Mouse (Mus musculus): ENCODE measurements around the gene Has1. TPM values are rescaled to one million over a fixed set of nuclear protein-coding genes. Genes with fewer than 3 reads are reported as not detected.
A peak's percentile ranks its signal among the peaks of the same experiment; 100 is the strongest.

The Has1 gene
- total RNA-seq (2021): under 1 TPM; 0.81 to 0.82 TPM
- long read RNA-seq, experiment 1, partial matches to known transcripts: 1 of 1 reads
- long read RNA-seq, experiment 1, other reads (novel, unspliced or antisense): 0 of 1 reads
- long read RNA-seq, experiment 2, partial matches to known transcripts: 2 of 2 reads
- long read RNA-seq, experiment 2, other reads (novel, unspliced or antisense): 0 of 2 reads

- no peak for TF ChIP-seq CTCF (IDR thresholded peaks at IDR 0.05)
- intact Hi-C loops (cut with DNase I): no loop called here
- Histone ChIP-seq H3K27ac (no peak within 1 kb of the TSS), H3K4me3 (no peak within 1 kb of the TSS)
- DNase-seq (ENCODE audit: extremely low spot score in 1 of 2, low spot score in 2 of 2): no peak
Measured at GRCm38 (mm10) chr17:17855064-17855838, at the start of gene Has1. TSS of gene Has1 (minus strand) at chr17:17855205.

- intact Hi-C loops (cut with DNase I): no loop called here
- DNase-seq (ENCODE audit: extremely low spot score in 1 of 2, low spot score in 2 of 2): no peak
- no peak for TF ChIP-seq CTCF (IDR thresholded peaks at IDR 0.05)
- Histone ChIP-seq H3K27ac (no peak overlapping the region), H3K4me3 (no peak overlapping the region)
Measured at GRCm38 (mm10) chr17:17900768-17901167, 45.8 kb upstream of the Has1 start.

GRCm38 (mm10) chr17:17899268-17899667 is 44.3 kb upstream of the Has1 start:
- peak; percentile 59 for TF ChIP-seq CTCF (IDR thresholded peaks at IDR 0.05)
- H3K4me3 ChIP-seq: no peak overlapping the region
- no peak for DNase-seq (ENCODE audit: extremely low spot score in 1 of 2, low spot score in 2 of 2)
- intact Hi-C loops (cut with DNase I): loop anchor here (5.0 kb wide), 1 partner anchor 52 kb away; no protein-coding TSS in a partner anchor
- H3K27ac ChIP-seq: no peak overlapping the region

GRCm38 (mm10) chr17:17896039-17896438 is 41.0 kb upstream of the Has1 start:
- intact Hi-C loops (cut with DNase I): loop anchor here (1.0 to 5.0 kb wide), 2 partner anchors 49 to 130 kb away; no protein-coding TSS in a partner anchor
- peak; percentile 83 for TF ChIP-seq CTCF (IDR thresholded peaks at IDR 0.05)
- H3K27ac ChIP-seq: no peak overlapping the region
- H3K4me3 ChIP-seq: no peak overlapping the region
- DNase-seq (ENCODE audit: extremely low spot score in 1 of 2, low spot score in 2 of 2): peak in 1 of 2 experiments; percentile 22

GRCm38 (mm10) chr17:17889732-17890425 is 34.9 kb upstream of the Has1 start:
- H3K27ac ChIP-seq: no peak overlapping the region
- intact Hi-C loops (cut with DNase I): no loop called here
- H3K4me3 ChIP-seq: no peak overlapping the region
- no peak for TF ChIP-seq CTCF (IDR thresholded peaks at IDR 0.05)
- no peak for DNase-seq (ENCODE audit: extremely low spot score in 1 of 2, low spot score in 2 of 2)

- Histone ChIP-seq H3K4me3 (no peak within 1 kb of the TSS), H3K27ac (no peak within 1 kb of the TSS)
- no peak for DNase-seq (ENCODE audit: extremely low spot score in 1 of 2, low spot score in 2 of 2)
- no peak for TF ChIP-seq CTCF (IDR thresholded peaks at IDR 0.05)
- intact Hi-C loops (cut with DNase I): no loop called here
Measured at GRCm38 (mm10) chr17:17887774-17888248, 32.8 kb upstream of the Has1 start, which contains the start of the genes Fpr2 and Fpr3. TSS of gene Fpr2 (plus strand) at chr17:17887824. TSS of gene Fpr3 (plus strand) at chr17:17887852.

- intact Hi-C loops (cut with DNase I): no loop called here
- Histone ChIP-seq H3K27ac (no peak within 1 kb of the TSS), H3K4me3 (no peak within 1 kb of the TSS)
- DNase-seq (ENCODE audit: extremely low spot score in 1 of 2, low spot score in 2 of 2): no peak
- TF ChIP-seq CTCF (IDR thresholded peaks at IDR 0.05): no peak
Measured at GRCm38 (mm10) chr17:17883840-17884239, 28.8 kb upstream of the Has1 start, which contains the start of gene Fpr1. TSS of gene Fpr1 (minus strand) at chr17:17883940.

- Histone ChIP-seq H3K4me3 (no peak overlapping the region), H3K27ac (no peak overlapping the region)
- no peak for DNase-seq (ENCODE audit: extremely low spot score in 1 of 2, low spot score in 2 of 2)
- intact Hi-C loops (cut with DNase I): no loop called here
- TF ChIP-seq CTCF (IDR thresholded peaks at IDR 0.05): no peak
Measured at GRCm38 (mm10) chr17:17882672-17883071, 27.7 kb upstream of the Has1 start.

- Histone ChIP-seq H3K4me3 (no peak overlapping the region), H3K27ac (no peak overlapping the region)
- intact Hi-C loops (cut with DNase I): no loop called here
- no peak for DNase-seq (ENCODE audit: extremely low spot score in 1 of 2, low spot score in 2 of 2)
- TF ChIP-seq CTCF (IDR thresholded peaks at IDR 0.05): no peak
Measured at GRCm38 (mm10) chr17:17879347-17879746, 24.3 kb upstream of the Has1 start.

GRCm38 (mm10) chr17:17871697-17872096 is 16.7 kb upstream of the Has1 start:
- TF ChIP-seq CTCF (IDR thresholded peaks at IDR 0.05): no peak
- intact Hi-C loops (cut with DNase I): no loop called here
- no peak for DNase-seq (ENCODE audit: extremely low spot score in 1 of 2, low spot score in 2 of 2)
- H3K4me3 ChIP-seq: no peak overlapping the region
- no peak overlapping the region for H3K27ac ChIP-seq

GRCm38 (mm10) chr17:17870892-17871550 is 16.0 kb upstream of the Has1 start:
- no peak overlapping the region for H3K27ac ChIP-seq
- no peak for TF ChIP-seq CTCF (IDR thresholded peaks at IDR 0.05)
- intact Hi-C loops (cut with DNase I): no loop called here
- H3K4me3 ChIP-seq: no peak overlapping the region
- no peak for DNase-seq (ENCODE audit: extremely low spot score in 1 of 2, low spot score in 2 of 2)

All from left cerebral cortex, adult 2 months (tissue).